8 mouse cellular contexts compared by ENCODE assay signal in genomic region chr1:89072143-89072990, GRCm38 (mm10). TPM values are rescaled to one million over a fixed set of nuclear protein-coding genes. Genes with fewer than 3 reads are reported as not detected.
A peak's percentile ranks its signal among the peaks of the same experiment; 100 is the strongest.
DNase-seq lines count a peak whose midpoint lies in the region; ATAC-seq lines count a peak whose summit lies in the region.

No protein-coding gene starts in this region.

- peak overlapping the region; percentile 88 for H3K9ac ChIP-seq in embryonic facial prominence, embryonic 11.5 days (replicated peaks; ENCODE audit: low read length)
- peak overlapping the region; percentile 83 for H3K9ac ChIP-seq in intestine, embryonic 14.5 days (ENCODE audit: low read length)
- peak overlapping the region; percentile 89 for H3K9ac ChIP-seq in midbrain, embryonic 11.5 days (ENCODE audit: low read length)

- H3K36me3 ChIP-seq in embryonic facial prominence, embryonic 11.5 days (replicated peaks; ENCODE audit: control insufficient read depth, insufficient read depth, low read depth, low read length): no peaks in the 10 kb centered on the region
- no peaks in the 10 kb centered on the region for H3K36me3 ChIP-seq in intestine, embryonic 14.5 days (ENCODE audit: control insufficient read depth, insufficient read depth, low read length)
- no peaks in the 10 kb centered on the region for H3K36me3 ChIP-seq in midbrain, embryonic 11.5 days (ENCODE audit: control insufficient read depth, insufficient read depth, low read length)

- WGBS in embryonic facial prominence, embryonic 11.5 days: 7% methylated on average over 14 of the region's 14 CpGs
- 16% methylated on average over 14 of the region's 14 CpGs for WGBS in intestine, embryonic 14.5 days
- WGBS in midbrain, embryonic 11.5 days: 3% methylated on average over 14 of the region's 14 CpGs

- H3K4me3 ChIP-seq in embryonic facial prominence, embryonic 11.5 days (ENCODE audit: low read depth, low read length): peak overlapping the region; percentile 79
- peak overlapping the region; percentile 57 for H3K4me3 ChIP-seq in intestine, embryonic 14.5 days (ENCODE audit: low read depth, low read length)
- peak overlapping the region; percentile 84 for H3K4me3 ChIP-seq in midbrain, embryonic 11.5 days (ENCODE audit: low read depth, low read length)

- peaks cover 2% of the 10 kb centered on the region; the same call in 1 of the 2 replicates for H3K4me1 ChIP-seq in embryonic facial prominence, embryonic 11.5 days (ENCODE audit: control insufficient read depth, insufficient read depth, low read length)
- H3K4me1 ChIP-seq in intestine, embryonic 14.5 days (replicated peaks; ENCODE audit: control insufficient read depth, insufficient read depth, low read length): peaks cover 30% of the 10 kb centered on the region
- peaks cover 27% of the 10 kb centered on the region for H3K4me1 ChIP-seq in midbrain, embryonic 11.5 days (ENCODE audit: control insufficient read depth, insufficient read depth, low read length)

- no peaks in the 10 kb centered on the region for H3K27me3 ChIP-seq in embryonic facial prominence, embryonic 11.5 days (ENCODE audit: control insufficient read depth, insufficient read depth, low read length)
- H3K27me3 ChIP-seq in intestine, embryonic 14.5 days (replicated peaks; ENCODE audit: control insufficient read depth, insufficient read depth, low read length): no peaks in the 10 kb centered on the region
- H3K27me3 ChIP-seq in midbrain, embryonic 11.5 days (ENCODE audit: control insufficient read depth, insufficient read depth, low read length): no peaks in the 10 kb centered on the region

- DNase-seq in adrenal gland, adult (ENCODE audit: inconsistent age in 2 of 2, low spot score in 1 of 2): peak; percentile 34 to 76
- no peak for DNase-seq in adrenal gland, adult 2 months
- no peak for DNase-seq in embryonic facial prominence, embryonic 11.5 days (ENCODE audit: low spot score)
- no peak for DNase-seq in intestine, embryonic 14.5 days (ENCODE audit: low spot score)
- peak; percentile 90 for DNase-seq in midbrain, embryonic 11.5 days (ENCODE audit: low spot score, missing footprints)
- DNase-seq in frontal cortex, postnatal 36 days (ENCODE audit: low spot score in 2 of 2): no peak
- DNase-seq in right cerebral cortex, postnatal 14 days: no peak

- H3K27ac ChIP-seq in embryonic facial prominence, embryonic 11.5 days (replicated peaks; ENCODE audit: low read depth, low read length): no peak overlapping the region
- peak overlapping the region; percentile 63; the same call in 1 of the 2 replicates for H3K27ac ChIP-seq in intestine, embryonic 14.5 days (ENCODE audit: low read depth)
- H3K27ac ChIP-seq in midbrain, embryonic 11.5 days (ENCODE audit: low read depth, low read length): peak overlapping the region; percentile 55

- no peaks in the 10 kb centered on the region for H3K9me3 ChIP-seq in embryonic facial prominence, embryonic 11.5 days (replicated peaks; ENCODE audit: control insufficient read depth, low read length)
- no peaks in the 10 kb centered on the region for H3K9me3 ChIP-seq in intestine, embryonic 14.5 days (ENCODE audit: control insufficient read depth, low read length)
- no peaks in the 10 kb centered on the region for H3K9me3 ChIP-seq in midbrain, embryonic 11.5 days (ENCODE audit: control insufficient read depth, low read length)

- ATAC-seq in embryonic facial prominence, embryonic 11.5 days (replicated peaks; ENCODE audit: insufficient number of reproducible peaks, low FRiP score, low TSS enrichment, low read depth): no peak
- ATAC-seq in intestine, embryonic 14.5 days (replicated peaks; ENCODE audit: low FRiP score, low TSS enrichment, low read depth): no peak
- ATAC-seq in midbrain, embryonic 11.5 days (ENCODE audit: low FRiP score): no peak
- no peak for ATAC-seq in CD4-positive, CD25-positive, alpha-beta regulatory T cell, adult 4 months

- peak overlapping the region; percentile 82 for H3K4me2 ChIP-seq in embryonic facial prominence, embryonic 11.5 days (ENCODE audit: low read depth, low read length)
- peak overlapping the region; percentile 72 for H3K4me2 ChIP-seq in intestine, embryonic 14.5 days (ENCODE audit: low read length)
- H3K4me2 ChIP-seq in midbrain, embryonic 11.5 days: peak overlapping the region; percentile 89

RNA-seq across cellular contexts. Expression of gene Sh3bp4, which starts 2.2 kb away (rescaled TPM):
- 10 to 100 TPM; 16.4 to 21.3 TPM for total RNA-seq in adrenal gland, adult 2 months (2021)
- polyA plus RNA-seq in adrenal gland, adult 2 months (2012; rRNA removed): 11.8 and 13.7 TPM in 2 replicates
- 22.0 and 25.2 TPM in 2 replicates for polyA plus RNA-seq in embryonic facial prominence, embryonic 11.5 days (2014; fragmentation: Nextera tagmentation; extraction: Ambion mirVana)
- polyA plus RNA-seq in intestine, embryonic 14.5 days (2014; fragmentation: Nextera tagmentation; extraction: Ambion mirVana): 22.6 and 25.5 TPM in 2 replicates
- polyA plus RNA-seq in midbrain, embryonic 11.5 days (2014; fragmentation: Nextera tagmentation; extraction: Ambion mirVana): 17.3 and 18.6 TPM in 2 replicates
- 1 to 10 TPM in 1 of 2 experiments, under 1 TPM in 1; 0.19 to 1.3 TPM for polyA plus RNA-seq in CD4-positive, CD25-positive, alpha-beta regulatory T cell, adult 4 months (2017; shearing (Covaris generic))

Comparison
In these comparisons a context has a peak if more than half of its experiments do, and no peak if none do; other contexts are left out.
1. DNase-seq: peak in adrenal gland, adult (2 of 2) and midbrain, embryonic 11.5 days (single experiment); none in adrenal gland, adult 2 months (single experiment), embryonic facial prominence, embryonic 11.5 days (single experiment), intestine, embryonic 14.5 days (single experiment), frontal cortex, postnatal 36 days (0 of 2) and right cerebral cortex, postnatal 14 days (single experiment).
2. Peak in every context shown above with its lines, with median percentiles within 50 percentile points of each other: H3K4me2 ChIP-seq, H3K4me3 ChIP-seq and H3K9ac ChIP-seq.